Mouse (Mus musculus) limb, embryonic 14.5 days (tissue): ENCODE data around the gene Bub3. TPM values are rescaled to one million over a fixed set of nuclear protein-coding genes. Genes with fewer than 3 reads are reported as not detected.

Experiments
- ATAC-seq: fragments of 200-750 bp; cut with Nextera tagmentation; 2 replicates; pipeline ENCODE4 v1.8.0; 2017; ENCODE audit warnings: low read depth, moderate number of reproducible peaks, moderate TSS enrichment; ENCODE audit not compliant: low FRiP score
- DNase-seq: peaks from one replicate; pipeline ENCODE4 v3.0.0-alpha.2; 2015; ENCODE audit warnings: low spot score
- H3K27ac ChIP-seq: fragments of 300-500 bp; sonication (generic); replicated peaks from 2 replicates; pipeline ENCODE4 v1.5.1; 2014; ENCODE audit warnings: low read depth, mild to moderate bottlenecking, low read length, moderate library complexity, mixed read lengths
- H3K27me3 ChIP-seq: fragments of 300-500 bp; sonication (generic); 2 replicates; pipeline ENCODE4 v1.6.1; 2014; ENCODE audit warnings: low read length, mixed read lengths; ENCODE audit not compliant: control insufficient read depth, insufficient read depth
- H3K36me3 ChIP-seq: fragments of 300-500 bp; sonication (generic); 2 replicates; pipeline ENCODE4 v1.6.1; 2014; ENCODE audit warnings: mild to moderate bottlenecking, low read length, moderate library complexity, mixed read lengths; ENCODE audit not compliant: control insufficient read depth, insufficient read depth
- H3K4me1 ChIP-seq: fragments of 300-500 bp; sonication (generic); 2 replicates; pipeline ENCODE4 v1.6.1; 2014; ENCODE audit warnings: antibody characterized with exemption, low read length, mixed read lengths; ENCODE audit not compliant: control insufficient read depth, insufficient read depth
- H3K4me2 ChIP-seq: fragments of 300-500 bp; sonication (generic); replicated peaks from 2 replicates; pipeline ENCODE4 v1.6.1; 2014; ENCODE audit warnings: low read depth, mild to moderate bottlenecking, low read length, moderate library complexity; ENCODE audit not compliant: severe bottlenecking
- H3K4me3 ChIP-seq: fragments of 300-500 bp; sonication (generic); replicated peaks from 2 replicates; pipeline ENCODE4 v1.5.1; 2014; ENCODE audit warnings: low read length
- H3K9ac ChIP-seq: fragments of 300-500 bp; sonication (generic); 2 replicates; pipeline ENCODE4 v1.6.1; 2014; ENCODE audit warnings: mild to moderate bottlenecking, low read depth, low read length, moderate library complexity; ENCODE audit not compliant: severe bottlenecking
- H3K9me3 ChIP-seq: fragments of 300-500 bp; sonication (generic); 2 replicates; pipeline ENCODE4 v1.6.1; 2016; ENCODE audit warnings: low read length; ENCODE audit not compliant: control insufficient read depth
- POLR2A ChIP-seq: fragments of 200-500 bp; IDR thresholded peaks from 2 replicates; pipeline ENCODE4 v1.8.0; 2012; ENCODE audit warnings: inconsistent platforms, mild to moderate bottlenecking, moderate library complexity, borderline replicate concordance; ENCODE audit not compliant: insufficient read depth, insufficient read length; ENCODE audit errors: extremely low read depth
- WGBS: fragments of 180-500 bp; shearing (Covaris S2); extraction: QIAGEN DNeasy Blood & Tissue Kit; methylation state at CpG from one replicate; pipeline ENCODE4 v1.1.7; 2014; 5-methylcytosine and 5-hydroxymethylcytosine counted together
- polyA plus RNA-seq, 2 experiments: library from polyadenylated mRNA; depleted of rRNA in 1 of 2; stranded (reverse) in 1 of 2; unstranded in 1 of 2; fragments of >200 nt; fragmentation: Nextera tagmentation in 1 of 2; extraction: Ambion mirVana in 1 of 2; gene quantifications; 2 replicates each; pipeline versions ENCODE4 v1.2.1 to v1.2.3; 2012 to 2014

Bub3 gene
- polyA plus RNA-seq, 2 experiments: 169 to 189 TPM

- H3K4me1 ChIP-seq: no peaks in the 10 kb centered on the region
- H3K4me2 ChIP-seq: no peak overlapping the region
- DNase-seq: no peak
- ATAC-seq: no peak
- no peak overlapping the region for H3K27ac ChIP-seq
- H3K9me3 ChIP-seq: no peaks in the 10 kb centered on the region
- no peak for TF ChIP-seq POLR2A
- no peaks in the 10 kb centered on the region for H3K27me3 ChIP-seq
- H3K9ac ChIP-seq: no peak overlapping the region
- 61% methylated on average over 5 of the region's 5 CpGs for WGBS
- no peaks in the 10 kb centered on the region for H3K36me3 ChIP-seq
- H3K4me3 ChIP-seq: no peak overlapping the region
Observed at GRCm38 (mm10) chr7:131585551-131585950, 25.5 kb downstream of the Bub3 start.

- no peak for TF ChIP-seq POLR2A
- Histone ChIP-seq H3K9ac (no peak overlapping the region), H3K27ac (no peak overlapping the region), H3K4me3 (no peak overlapping the region), H3K36me3 (no peaks in the 10 kb centered on the region), H3K9me3 (no peaks in the 10 kb centered on the region), H3K27me3 (no peaks in the 10 kb centered on the region), H3K4me2 (no peak overlapping the region), H3K4me1 (0 out of 2 replicates have a peak, but pooled peaks cover 2% of the 10 kb centered on the region)
- ATAC-seq (no peak), DNase-seq (no peak)
- 17% methylated on average over 12 of the region's 12 CpGs for WGBS
Observed at GRCm38 (mm10) chr7:131597779-131598482, 37.9 kb downstream of the Bub3 start.

GRCm38 (mm10) chr7:131598483-131598824 lies 38.4 kb downstream of the Bub3 start:
- Histone ChIP-seq H3K27me3 (no peaks in the 10 kb centered on the region), H3K27ac (no peak overlapping the region), H3K9ac (no peak overlapping the region), H3K4me2 (no peak overlapping the region), H3K4me3 (no peak overlapping the region), H3K36me3 (no peaks in the 10 kb centered on the region), H3K4me1 (0 out of 2 replicates have a peak, but pooled peaks cover 2% of the 10 kb centered on the region), H3K9me3 (no peaks in the 10 kb centered on the region)
- ATAC-seq (no peak), DNase-seq (no peak)
- no peak for TF ChIP-seq POLR2A
- WGBS: 10% methylated on average over 5 of the region's 5 CpGs

DNA sequence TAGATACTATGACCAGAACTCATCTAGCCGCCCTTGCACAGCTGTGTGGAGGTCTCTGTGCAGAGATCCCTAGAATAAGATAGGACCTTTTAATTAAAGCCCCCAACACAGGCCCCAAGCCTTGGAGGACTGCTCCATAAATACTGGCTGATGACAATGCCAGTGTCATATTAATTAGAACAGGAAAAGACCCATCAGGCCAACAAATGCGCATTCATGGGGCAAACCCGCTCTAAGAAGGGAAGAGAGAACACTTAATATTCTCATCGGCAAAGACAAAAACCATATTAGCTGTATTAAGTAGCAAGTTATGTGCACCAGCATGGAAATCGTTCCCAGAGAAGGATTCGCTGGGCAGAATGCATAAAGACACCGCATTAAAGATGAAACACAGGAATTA lies 42.1 kb downstream of the Bub3 start:
- Histone ChIP-seq H3K27me3 (no peaks in the 10 kb centered on the region), H3K4me1 (0 out of 2 replicates have a peak, but pooled peaks cover 2% of the 10 kb centered on the region), H3K4me2 (no peak overlapping the region), H3K9me3 (no peaks in the 10 kb centered on the region), H3K36me3 (no peaks in the 10 kb centered on the region), H3K9ac (no peak overlapping the region), H3K27ac (no peak overlapping the region), H3K4me3 (no peak overlapping the region)
- ATAC-seq (no peak), DNase-seq (no peak)
- WGBS: 83% methylated on average over 7 of the region's 7 CpGs
- no peak for TF ChIP-seq POLR2A

DNA sequence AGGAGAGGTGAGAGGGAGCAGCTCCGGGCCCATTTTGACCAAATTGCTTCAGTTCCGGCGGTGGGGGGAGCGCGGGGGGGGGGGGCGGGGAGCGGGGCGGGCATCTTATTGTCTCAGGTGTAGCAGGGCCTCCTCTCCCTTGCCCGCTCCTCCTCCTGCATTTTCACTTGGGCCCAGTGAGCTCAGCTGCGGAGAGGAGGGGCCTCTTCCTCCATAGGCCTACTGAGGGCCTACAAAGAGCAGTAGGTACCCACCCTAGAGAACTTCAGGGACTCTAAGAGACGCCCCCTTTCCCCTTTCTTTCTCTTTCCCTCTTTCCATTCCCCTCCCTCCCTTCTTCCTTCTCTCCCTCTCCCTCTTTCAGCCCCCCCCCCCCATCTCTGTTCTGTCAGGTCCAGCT lies 43.2 kb downstream of the Bub3 start:
- TF ChIP-seq POLR2A: no peak
- no peak for DNase-seq
- no peak overlapping the region for H3K9ac ChIP-seq
- H3K4me3 ChIP-seq: no peak overlapping the region
- no peaks in the 10 kb centered on the region for H3K4me1 ChIP-seq
- H3K4me2 ChIP-seq: 0 out of 2 replicates have a peak overlapping the region, but pooled peaks have one; percentile 2
- no peak for ATAC-seq
- H3K27ac ChIP-seq: no peak overlapping the region
- WGBS: 8% methylated on average over 4 of the region's 11 CpGs
- H3K36me3 ChIP-seq: no peaks in the 10 kb centered on the region
- H3K9me3 ChIP-seq: no peaks in the 10 kb centered on the region
- H3K27me3 ChIP-seq: no peaks in the 10 kb centered on the region
